Mouse (Mus musculus): ENCODE data around the gene Plcb1. TPM values are rescaled to one million over a fixed set of nuclear protein-coding genes. Genes with fewer than 3 reads are reported as not detected.

The Plcb1 gene
- polyA plus RNA-seq, 1 experiment, result 0.11 TPM

- TF ChIP-seq CTCF (IDR thresholded peaks at IDR 0.05; ENCODE audit: low read depth, low read length) (no peak), POLR2A (IDR thresholded peaks at IDR 0.05; ENCODE audit: borderline replicate concordance, low read depth, low read length) (no peak)
- no peaks in the 10 kb centered on the region for H3K4me1 ChIP-seq (ENCODE audit: control insufficient read depth, insufficient read depth, low read length)
- H3K4me3 ChIP-seq (ENCODE audit: insufficient read depth, low read length), result no peak overlapping the region
- no peak overlapping the region for H3K27ac ChIP-seq (ENCODE audit: insufficient read depth, low read depth, low read length)
These were observed 338.0 kb downstream of the Plcb1 start for GRCm38 (mm10) chr2:135123695-135124343.

GRCm38 (mm10) chr2:135140576-135140975, 354.7 kb downstream of the Plcb1 start:
- no peak overlapping the region for H3K27ac ChIP-seq (ENCODE audit: insufficient read depth, low read depth, low read length)
- no peak overlapping the region for H3K4me3 ChIP-seq (ENCODE audit: insufficient read depth, low read length)
- no peak for TF ChIP-seq POLR2A (IDR thresholded peaks at IDR 0.05; ENCODE audit: borderline replicate concordance, low read depth, low read length)
- no peak for TF ChIP-seq CTCF (IDR thresholded peaks at IDR 0.05; ENCODE audit: low read depth, low read length)
- no peaks in the 10 kb centered on the region for H3K4me1 ChIP-seq (ENCODE audit: control insufficient read depth, insufficient read depth, low read length)

GRCm38 (mm10) chr2:135152289-135152688, 366.4 kb downstream of the Plcb1 start:
- H3K4me1 ChIP-seq (ENCODE audit: control insufficient read depth, insufficient read depth, low read length), result no peaks in the 10 kb centered on the region
- H3K4me3 ChIP-seq (ENCODE audit: insufficient read depth, low read length), result no peak overlapping the region
- no peak overlapping the region for H3K27ac ChIP-seq (ENCODE audit: insufficient read depth, low read depth, low read length)
- no peak for TF ChIP-seq CTCF (IDR thresholded peaks at IDR 0.05; ENCODE audit: low read depth, low read length)
- no peak for TF ChIP-seq POLR2A (IDR thresholded peaks at IDR 0.05; ENCODE audit: borderline replicate concordance, low read depth, low read length)

GRCm38 (mm10) chr2:135153248-135153647, 367.4 kb downstream of the Plcb1 start:
- TF ChIP-seq CTCF (IDR thresholded peaks at IDR 0.05; ENCODE audit: low read depth, low read length), result no peak
- TF ChIP-seq POLR2A (IDR thresholded peaks at IDR 0.05; ENCODE audit: borderline replicate concordance, low read depth, low read length), result no peak
- no peak overlapping the region for H3K4me3 ChIP-seq (ENCODE audit: insufficient read depth, low read length)
- no peaks in the 10 kb centered on the region for H3K4me1 ChIP-seq (ENCODE audit: control insufficient read depth, insufficient read depth, low read length)
- no peak overlapping the region for H3K27ac ChIP-seq (ENCODE audit: insufficient read depth, low read depth, low read length)

GRCm38 (mm10) chr2:135156055-135156454, 370.2 kb downstream of the Plcb1 start:
- TF ChIP-seq CTCF (IDR thresholded peaks at IDR 0.05; ENCODE audit: low read depth, low read length) (no peak), POLR2A (IDR thresholded peaks at IDR 0.05; ENCODE audit: borderline replicate concordance, low read depth, low read length) (no peak)
- H3K4me1 ChIP-seq (ENCODE audit: control insufficient read depth, insufficient read depth, low read length), result no peaks in the 10 kb centered on the region
- no peak overlapping the region for H3K4me3 ChIP-seq (ENCODE audit: insufficient read depth, low read length)
- H3K27ac ChIP-seq (ENCODE audit: insufficient read depth, low read depth, low read length), result no peak overlapping the region

- TF ChIP-seq CTCF (IDR thresholded peaks at IDR 0.05; ENCODE audit: low read depth, low read length), result no peak
- no peak for TF ChIP-seq POLR2A (IDR thresholded peaks at IDR 0.05; ENCODE audit: borderline replicate concordance, low read depth, low read length)
- Histone ChIP-seq H3K4me1 (ENCODE audit: control insufficient read depth, insufficient read depth, low read length) (no peaks in the 10 kb centered on the region), H3K27ac (ENCODE audit: insufficient read depth, low read depth, low read length) (no peak overlapping the region), H3K4me3 (ENCODE audit: insufficient read depth, low read length) (no peak overlapping the region)
These were observed 372.1 kb downstream of the Plcb1 start for GRCm38 (mm10) chr2:135157961-135158360.

GRCm38 (mm10) chr2:135161673-135162072, 375.8 kb downstream of the Plcb1 start:
- Histone ChIP-seq H3K27ac (ENCODE audit: insufficient read depth, low read depth, low read length) (no peak overlapping the region), H3K4me3 (ENCODE audit: insufficient read depth, low read length) (no peak overlapping the region), H3K4me1 (ENCODE audit: control insufficient read depth, insufficient read depth, low read length) (no peaks in the 10 kb centered on the region)
- TF ChIP-seq CTCF (IDR thresholded peaks at IDR 0.05; ENCODE audit: low read depth, low read length) (no peak), POLR2A (IDR thresholded peaks at IDR 0.05; ENCODE audit: borderline replicate concordance, low read depth, low read length) (no peak)

- H3K4me1 ChIP-seq (ENCODE audit: control insufficient read depth, insufficient read depth, low read length), result no peaks in the 10 kb centered on the region
- TF ChIP-seq CTCF (IDR thresholded peaks at IDR 0.05; ENCODE audit: low read depth, low read length) (no peak), POLR2A (IDR thresholded peaks at IDR 0.05; ENCODE audit: borderline replicate concordance, low read depth, low read length) (no peak)
- H3K27ac ChIP-seq (ENCODE audit: insufficient read depth, low read depth, low read length), result no peak overlapping the region
- H3K4me3 ChIP-seq (ENCODE audit: insufficient read depth, low read length), result no peak overlapping the region
These were observed 379.6 kb downstream of the Plcb1 start for GRCm38 (mm10) chr2:135165512-135165911.

GRCm38 (mm10) chr2:135175544-135175943, 389.7 kb downstream of the Plcb1 start:
- TF ChIP-seq POLR2A (IDR thresholded peaks at IDR 0.05; ENCODE audit: borderline replicate concordance, low read depth, low read length) (no peak), CTCF (IDR thresholded peaks at IDR 0.05; ENCODE audit: low read depth, low read length) (no peak)
- no peaks in the 10 kb centered on the region for H3K4me1 ChIP-seq (ENCODE audit: control insufficient read depth, insufficient read depth, low read length)
- no peak overlapping the region for H3K4me3 ChIP-seq (ENCODE audit: insufficient read depth, low read length)
- H3K27ac ChIP-seq (ENCODE audit: insufficient read depth, low read depth, low read length), result no peak overlapping the region

- Histone ChIP-seq H3K4me1 (ENCODE audit: control insufficient read depth, insufficient read depth, low read length) (no peaks in the 10 kb centered on the region), H3K4me3 (ENCODE audit: insufficient read depth, low read length) (no peak overlapping the region)
- TF ChIP-seq POLR2A (IDR thresholded peaks at IDR 0.05; ENCODE audit: borderline replicate concordance, low read depth, low read length) (no peak), CTCF (IDR thresholded peaks at IDR 0.05; ENCODE audit: low read depth, low read length) (no peak)
These were observed 401.8 kb downstream of the Plcb1 start for GRCm38 (mm10) chr2:135187659-135188058.

More at GRCm38 (mm10) chr2:135187659-135188058, 401.8 kb downstream of the Plcb1 start:
- no peak overlapping the region for H3K27ac ChIP-seq (ENCODE audit: insufficient read depth, low read depth, low read length)
